Mouse (Mus musculus): Measurements from ENCODE around the gene R3hdm2. TPM values are rescaled to one million over a fixed set of nuclear protein-coding genes. Genes with fewer than 3 reads are reported as not detected.

The R3hdm2 gene
- polyA plus RNA-seq, 1 experiment: 101 TPM

DNA sequence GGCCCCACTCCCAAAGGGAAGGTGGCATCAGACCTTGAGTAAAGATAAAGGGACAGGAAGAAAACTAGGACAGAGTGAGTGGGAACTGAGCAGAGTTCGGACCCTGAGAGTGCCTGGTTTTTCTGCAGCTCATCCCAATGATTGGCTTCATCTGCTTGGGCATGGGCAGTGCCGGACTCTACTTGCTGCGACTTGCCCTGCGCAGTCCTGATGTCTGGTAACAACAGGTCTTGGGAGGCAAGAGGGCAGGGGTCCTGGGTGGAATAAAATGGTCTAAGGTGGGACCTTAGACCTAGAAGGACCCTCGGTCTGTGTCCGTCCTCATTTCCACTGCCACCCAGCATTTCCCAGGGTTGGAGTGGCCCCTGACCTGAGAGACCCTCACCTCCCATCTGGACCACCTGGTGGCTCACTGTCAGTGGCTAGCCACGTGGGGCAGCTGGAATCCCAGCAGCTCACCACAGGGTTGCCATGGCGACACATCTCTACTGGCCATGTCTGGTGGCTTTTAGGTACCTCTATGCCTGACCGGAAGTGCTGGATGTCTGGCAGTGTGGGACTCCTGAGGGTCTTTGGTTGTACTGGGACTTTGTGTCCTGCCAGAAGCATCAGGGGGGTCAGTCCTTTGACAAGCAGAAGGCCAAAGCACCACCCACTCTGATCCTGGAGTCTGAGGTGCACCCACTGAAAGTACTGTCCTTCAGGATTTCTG, 135.3 kb downstream of the R3hdm2 start:
- DNase-seq: no peak
- Histone ChIP-seq H3K4me1 (ENCODE audit: control insufficient read depth, insufficient read depth, low read length) (peaks cover 12% of the 10 kb centered on the region; the same call in 1 of the 2 replicates), H3K27ac (ENCODE audit: insufficient read depth, low read depth, low read length) (peak overlapping the region; percentile 70; the same call in 1 of the 2 replicates), H3K36me3 (ENCODE audit: control insufficient read depth, insufficient read depth, low read length) (0 out of 2 replicates have a peak, but pooled peaks cover 1% of the 10 kb centered on the region), H3K4me3 (ENCODE audit: insufficient read depth, low read depth, low read length) (peak overlapping the region; percentile 42), H3K27me3 (replicated peaks; ENCODE audit: control insufficient read depth, insufficient read depth, low read length) (0 out of 2 replicates have a peak, but pooled peaks cover 1% of the 10 kb centered on the region)
- TF ChIP-seq CTCF (conservative IDR thresholded peaks at IDR 0.05; ENCODE audit: insufficient read depth, insufficient read length, low read depth, low read length): no peak
- TF ChIP-seq POLR2A (IDR thresholded peaks at IDR 0.05; ENCODE audit: low read depth, low read length): no peak
- 49% methylated on average over 9 of the region's 9 CpGs for WGBS

DNA sequence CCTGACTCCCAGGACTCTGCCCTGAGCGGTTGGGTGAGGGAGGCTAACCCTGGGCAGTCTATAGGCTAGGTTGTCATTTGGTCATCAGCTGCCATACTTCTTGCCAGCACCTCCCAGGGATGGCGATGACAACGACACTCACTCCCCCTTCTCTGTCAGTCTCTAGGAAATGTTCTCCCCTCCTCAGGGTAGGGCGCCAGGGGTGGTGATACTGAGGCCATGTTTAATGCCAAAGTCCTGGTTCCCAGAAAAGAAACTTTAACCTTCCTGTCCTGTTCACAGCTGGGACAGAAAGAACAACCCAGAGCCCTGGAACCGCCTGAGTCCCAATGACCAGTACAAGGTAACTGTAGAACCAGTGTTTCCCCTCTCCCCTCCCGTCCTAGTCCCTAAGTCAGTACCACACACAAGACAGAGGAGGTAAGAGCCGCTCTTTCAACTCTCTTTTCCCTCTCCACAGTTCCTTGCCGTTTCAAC, 135.9 kb downstream of the R3hdm2 start:
- 0 out of 2 replicates have a peak, but pooled peaks cover 1% of the 10 kb centered on the region for H3K36me3 ChIP-seq (ENCODE audit: control insufficient read depth, insufficient read depth, low read length)
- DNase-seq: peak; percentile 56
- H3K27me3 ChIP-seq (replicated peaks; ENCODE audit: control insufficient read depth, insufficient read depth, low read length): 0 out of 2 replicates have a peak, but pooled peaks cover 1% of the 10 kb centered on the region
- peak; percentile 25 for TF ChIP-seq POLR2A (IDR thresholded peaks at IDR 0.05; ENCODE audit: low read depth, low read length)
- TF ChIP-seq CTCF (conservative IDR thresholded peaks at IDR 0.05; ENCODE audit: insufficient read depth, insufficient read length, low read depth, low read length): no peak
- H3K27ac ChIP-seq (ENCODE audit: insufficient read depth, low read depth, low read length): peak overlapping the region; percentile 70
- H3K4me3 ChIP-seq (ENCODE audit: insufficient read depth, low read depth, low read length): no peak overlapping the region
- H3K4me1 ChIP-seq (ENCODE audit: control insufficient read depth, insufficient read depth, low read length): peaks cover 12% of the 10 kb centered on the region; the same call in 1 of the 2 replicates
- 39% methylated on average over 8 of the region's 8 CpGs for WGBS

DNA sequence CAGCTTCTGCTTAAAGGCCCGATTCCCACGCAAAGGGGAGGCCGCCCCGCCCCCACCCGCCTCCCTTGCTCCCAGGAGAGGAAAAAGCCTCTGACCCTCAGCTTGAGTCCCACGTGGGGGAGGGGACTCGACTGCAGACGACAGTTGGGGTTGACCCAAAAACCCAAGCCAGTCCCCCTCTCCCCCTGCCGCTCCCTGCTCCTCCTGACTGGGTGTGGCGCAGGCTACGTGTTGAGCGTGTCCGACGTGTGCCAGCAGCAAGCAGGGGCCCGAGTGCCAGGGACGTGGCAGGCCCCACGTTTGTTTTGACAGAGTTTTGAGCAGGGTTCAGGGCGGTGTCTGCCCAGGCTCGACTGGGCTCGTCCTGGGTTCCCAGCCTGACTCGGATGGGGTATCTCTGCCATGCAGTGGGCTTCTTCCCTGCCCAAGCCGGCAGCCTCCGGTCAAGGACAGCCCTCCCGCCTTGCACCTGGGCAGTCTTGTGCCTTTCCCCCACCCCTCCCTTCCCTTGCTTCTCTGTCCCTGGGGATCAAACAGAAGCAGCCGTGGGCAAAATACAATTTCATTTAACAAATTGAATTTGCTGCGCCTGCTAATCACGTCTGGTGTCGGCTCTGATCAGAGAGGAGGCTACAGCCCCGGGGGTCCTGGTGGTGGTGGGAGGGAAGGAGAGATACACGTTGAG, 136.6 kb downstream of the R3hdm2 start:
- Histone ChIP-seq H3K36me3 (ENCODE audit: control insufficient read depth, insufficient read depth, low read length) (0 out of 2 replicates have a peak, but pooled peaks cover 1% of the 10 kb centered on the region), H3K4me3 (ENCODE audit: insufficient read depth, low read depth, low read length) (no peak overlapping the region; the same call in 1 of the 2 replicates), H3K4me1 (ENCODE audit: control insufficient read depth, insufficient read depth, low read length) (peaks cover 15% of the 10 kb centered on the region; the same call in 1 of the 2 replicates), H3K27me3 (replicated peaks; ENCODE audit: control insufficient read depth, insufficient read depth, low read length) (no peaks in the 10 kb centered on the region), H3K27ac (ENCODE audit: insufficient read depth, low read depth, low read length) (no peak overlapping the region; the same call in 1 of the 2 replicates)
- WGBS: 31% methylated on average over 30 of the region's 30 CpGs
- peak; percentile 46 for DNase-seq
- TF ChIP-seq POLR2A (IDR thresholded peaks at IDR 0.05; ENCODE audit: low read depth, low read length) (no peak), CTCF (conservative IDR thresholded peaks at IDR 0.05; ENCODE audit: insufficient read depth, insufficient read length, low read depth, low read length) (no peak)

DNA sequence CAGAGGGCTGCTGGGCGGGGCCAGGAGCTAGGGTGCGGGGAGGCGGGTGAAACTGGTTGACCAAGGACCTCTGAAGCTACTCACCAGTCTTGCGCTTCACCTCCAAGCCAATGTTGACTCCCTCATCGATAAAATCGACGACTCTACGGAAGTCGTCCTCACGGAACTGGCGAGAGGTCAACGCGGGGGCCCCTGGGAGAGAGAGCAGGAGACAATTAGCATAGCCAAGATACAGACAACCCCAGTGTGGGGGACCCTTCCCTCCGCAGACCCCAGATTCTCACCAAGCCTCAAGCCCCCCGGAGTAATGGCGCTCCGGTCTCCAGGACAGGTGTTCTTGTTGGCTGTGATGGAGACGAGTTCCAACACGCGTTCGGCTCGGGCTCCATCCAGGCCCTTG, 137.8 kb downstream of the R3hdm2 start:
- Histone ChIP-seq H3K36me3 (ENCODE audit: control insufficient read depth, insufficient read depth, low read length) (0 out of 2 replicates have a peak, but pooled peaks cover 1% of the 10 kb centered on the region), H3K4me3 (ENCODE audit: insufficient read depth, low read depth, low read length) (no peak overlapping the region), H3K27ac (ENCODE audit: insufficient read depth, low read depth, low read length) (no peak overlapping the region), H3K4me1 (ENCODE audit: control insufficient read depth, insufficient read depth, low read length) (peaks cover 15% of the 10 kb centered on the region; the same call in 1 of the 2 replicates), H3K27me3 (replicated peaks; ENCODE audit: control insufficient read depth, insufficient read depth, low read length) (no peaks in the 10 kb centered on the region)
- WGBS: 94% methylated on average over 22 of the region's 22 CpGs
- DNase-seq: no peak
- no peak for TF ChIP-seq CTCF (conservative IDR thresholded peaks at IDR 0.05; ENCODE audit: insufficient read depth, insufficient read length, low read depth, low read length)
- no peak for TF ChIP-seq POLR2A (IDR thresholded peaks at IDR 0.05; ENCODE audit: low read depth, low read length)

DNA sequence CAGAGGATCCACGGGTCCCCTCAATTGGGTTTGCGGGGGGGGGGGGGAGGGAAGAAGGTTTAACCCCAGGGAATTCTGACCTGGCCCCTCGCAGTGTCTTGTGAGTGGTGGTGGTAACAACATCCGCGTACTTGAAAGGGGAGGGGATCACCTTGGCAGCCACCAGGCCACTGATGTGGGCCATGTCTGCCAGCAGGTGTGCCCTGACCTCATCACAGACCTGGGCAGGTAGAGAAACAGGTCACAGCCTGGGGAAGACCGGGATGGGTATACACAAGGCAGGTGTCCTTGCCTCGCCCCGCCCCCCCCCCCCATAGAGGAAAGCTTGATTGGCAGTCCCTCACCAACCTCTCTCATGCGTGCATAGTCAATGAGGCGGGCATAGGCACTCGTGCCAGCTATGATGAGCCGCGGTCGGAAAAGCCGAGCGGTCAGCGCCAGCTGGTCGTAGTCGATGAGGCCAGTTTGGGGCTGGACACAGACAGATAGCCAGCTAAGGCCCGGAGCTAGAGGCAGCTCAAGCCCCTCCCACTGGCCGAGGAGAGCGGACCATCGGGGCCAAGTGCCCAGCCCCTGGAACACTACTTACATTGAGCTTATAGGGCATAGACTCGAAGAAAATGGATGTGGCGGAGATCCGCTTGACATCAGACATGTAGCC, 139.0 kb downstream of the R3hdm2 start:
- Histone ChIP-seq H3K36me3 (ENCODE audit: control insufficient read depth, insufficient read depth, low read length) (0 out of 2 replicates have a peak, but pooled peaks cover 1% of the 10 kb centered on the region), H3K27ac (ENCODE audit: insufficient read depth, low read depth, low read length) (no peak overlapping the region), H3K4me3 (ENCODE audit: insufficient read depth, low read depth, low read length) (no peak overlapping the region), H3K4me1 (ENCODE audit: control insufficient read depth, insufficient read depth, low read length) (peaks cover 15% of the 10 kb centered on the region; the same call in 1 of the 2 replicates), H3K27me3 (replicated peaks; ENCODE audit: control insufficient read depth, insufficient read depth, low read length) (no peaks in the 10 kb centered on the region)
- 83% methylated on average over 26 of the region's 26 CpGs for WGBS
- DNase-seq: no peak
- TF ChIP-seq CTCF (conservative IDR thresholded peaks at IDR 0.05; ENCODE audit: insufficient read depth, insufficient read length, low read depth, low read length) (no peak), POLR2A (IDR thresholded peaks at IDR 0.05; ENCODE audit: low read depth, low read length) (no peak)

DNA sequence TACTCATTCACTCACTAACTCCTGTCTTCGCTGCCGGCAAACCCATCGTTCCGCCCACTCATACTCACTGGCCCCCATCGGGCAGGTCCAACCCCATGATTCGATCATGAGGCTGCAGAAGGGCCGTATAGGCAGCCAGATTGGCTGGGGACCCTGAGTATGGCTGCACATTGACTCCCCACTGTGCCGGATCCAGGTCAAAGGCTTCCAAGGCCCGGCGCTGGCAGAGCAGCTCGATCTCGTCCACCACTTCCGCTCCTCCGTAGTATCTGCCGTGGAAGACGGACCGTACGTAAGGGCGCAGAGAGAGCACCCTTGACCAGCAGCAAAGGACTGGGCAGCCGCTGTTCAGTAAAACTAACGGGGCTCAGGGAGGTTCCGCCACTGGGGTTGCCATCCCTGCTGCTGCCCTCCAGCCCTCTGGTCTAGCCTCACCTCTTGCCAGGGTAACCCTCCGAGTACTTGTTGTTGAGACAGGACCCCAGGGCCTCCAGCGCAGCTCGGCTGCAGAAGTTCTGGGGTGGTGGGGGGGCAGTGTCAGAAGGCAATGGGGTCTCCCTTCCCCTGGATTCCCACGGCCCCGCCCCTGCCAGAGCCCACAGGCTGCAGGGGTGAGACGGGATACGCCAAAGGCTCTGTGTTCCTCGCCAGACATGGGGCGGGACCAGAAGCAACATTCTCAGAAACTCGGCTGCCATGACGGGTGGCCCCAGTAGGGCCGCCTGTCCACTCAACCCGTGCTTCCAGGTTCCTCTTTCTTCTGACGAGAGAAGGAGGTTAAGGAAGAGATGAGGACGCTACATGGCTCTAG, 140.0 kb downstream of the R3hdm2 start:
- Histone ChIP-seq H3K27me3 (replicated peaks; ENCODE audit: control insufficient read depth, insufficient read depth, low read length) (0 out of 2 replicates have a peak, but pooled peaks cover under 1% of the 10 kb centered on the region), H3K4me3 (ENCODE audit: insufficient read depth, low read depth, low read length) (peak overlapping the region; percentile 42; the same call in 1 of the 2 replicates), H3K36me3 (ENCODE audit: control insufficient read depth, insufficient read depth, low read length) (0 out of 2 replicates have a peak, but pooled peaks cover 1% of the 10 kb centered on the region), H3K4me1 (ENCODE audit: control insufficient read depth, insufficient read depth, low read length) (peaks cover 15% of the 10 kb centered on the region; the same call in 1 of the 2 replicates), H3K27ac (ENCODE audit: insufficient read depth, low read depth, low read length) (peak overlapping the region; percentile 80; the same call in 1 of the 2 replicates)
- no peak for DNase-seq
- 85% methylated on average over 37 of the region's 37 CpGs for WGBS
- TF ChIP-seq CTCF (conservative IDR thresholded peaks at IDR 0.05; ENCODE audit: insufficient read depth, insufficient read length, low read depth, low read length) (no peak), POLR2A (IDR thresholded peaks at IDR 0.05; ENCODE audit: low read depth, low read length) (no peak)
